13 mouse cellular contexts compared by ENCODE assay signal in genomic region chr9:87326374-87327295, GRCm38 (mm10).
DNase-seq lines count a peak whose midpoint lies in the region; TF ChIP-seq lines count a peak whose summit lies in the region.
"Had no signal": no experiment of that assay in that cellular context is flagged by ENCODE, and none has a peak within 500 bp of the region (broad histone marks: within the 10 kb centered on the region; RNA-seq: fewer than 3 reads in every experiment).

No protein-coding gene starts in this region.

- H3K4me1 ChIP-seq in E14TG2a.4 (replicated peaks; ENCODE audit: low read depth, low read length) = no peaks in the 10 kb centered on the region
- H3K4me1 ChIP-seq: heart, embryonic 12.5 days; hindbrain, embryonic 12.5 days; kidney, embryonic 15.5 days; liver, embryonic 13.5 days had no signal

- DNase-seq in layer of hippocampus, adult 2 months (ENCODE audit: low spot score in 2 of 2) = no peak
- DNase-seq in layer of hippocampus, adult 11-12 months (ENCODE audit: low spot score) = no peak
- peak; percentile 28 for DNase-seq in R1 (ENCODE audit: low read depth, low spot score)
- DNase-seq in hindlimb bud, embryonic 11.5 days (ENCODE audit: extremely low spot score, low read depth, low spot score) = peak; percentile 30
- DNase-seq in urinary bladder, postnatal 36 days (ENCODE audit: low spot score in 2 of 2) = no peak
- DNase-seq in cerebellum, adult 9-10 months = no peak
- DNase-seq: cerebellum, adult 9-11 months; liver, embryonic 13.5 days had no signal

- H3K4me3 ChIP-seq in layer of hippocampus, adult 2 months = no peak overlapping the region
- no peak overlapping the region for H3K4me3 ChIP-seq in E14TG2a.4 (replicated peaks; ENCODE audit: low read length)
- H3K4me3 ChIP-seq: heart, embryonic 12.5 days; hindbrain, embryonic 12.5 days; kidney, embryonic 15.5 days; liver, embryonic 13.5 days; myocyte had no signal

- no peaks in the 10 kb centered on the region for H3K27me3 ChIP-seq in E14TG2a.4 (ENCODE audit: insufficient read depth, low read length)
- H3K27me3 ChIP-seq: heart, embryonic 12.5 days; hindbrain, embryonic 12.5 days; kidney, embryonic 15.5 days; liver, embryonic 13.5 days had no signal

- H3K36me3 ChIP-seq in E14TG2a.4 (ENCODE audit: insufficient read depth, low read length) = no peaks in the 10 kb centered on the region
- H3K36me3 ChIP-seq: heart, embryonic 12.5 days; hindbrain, embryonic 12.5 days; kidney, embryonic 15.5 days; liver, embryonic 13.5 days had no signal

- peak; percentile 74 for TF ChIP-seq CTCF in layer of hippocampus, adult 2 months (conservative IDR thresholded peaks at IDR 0.05)
- TF ChIP-seq CTCF in E14TG2a.4 (conservative IDR thresholded peaks at IDR 0.05; ENCODE audit: low read length) = peak; percentile 43

- H3K27ac ChIP-seq in layer of hippocampus, adult 2 months = no peak overlapping the region
- H3K27ac ChIP-seq: hindbrain, embryonic 12.5 days; kidney, embryonic 15.5 days; liver, embryonic 13.5 days had no signal

- no peaks in the 10 kb centered on the region for H3K9me3 ChIP-seq in E14TG2a.4 (ENCODE audit: low read length)
- H3K9me3 ChIP-seq: heart, embryonic 12.5 days; hindbrain, embryonic 12.5 days; kidney, embryonic 15.5 days; liver, embryonic 13.5 days had no signal

Comparison
In these comparisons a context has a peak if more than half of its experiments do, and no peak if none do; other contexts are left out.
1. DNase-seq: peak in R1 (single experiment) and hindlimb bud, embryonic 11.5 days (single experiment); none in layer of hippocampus, adult 2 months (0 of 2), layer of hippocampus, adult 11-12 months (single experiment), urinary bladder, postnatal 36 days (0 of 2) and cerebellum, adult 9-10 months (single experiment).